Mouse (Mus musculus) liver, postnatal 0 days (tissue): ENCODE results near the gene Kctd10. TPM values are rescaled to one million over a fixed set of nuclear protein-coding genes. Genes with fewer than 3 reads are reported as not detected.

Source experiments
- ATAC-seq: fragments of 200-750 bp; cut with Nextera tagmentation; 2 replicates; pipeline ENCODE4 v1.8.0; 2017; ENCODE audit warnings: mild to moderate bottlenecking, moderate library complexity
- DNase-seq: peaks from one replicate; pipeline ENCODE4 v3.0.0-alpha.2; 2016
- H3K27ac ChIP-seq: fragments of 300-500 bp; sonication (generic); 2 replicates; pipeline ENCODE4 v1.5.1; 2014; ENCODE audit warnings: antibody characterized with exemption, moderate library complexity, mild to moderate bottlenecking, low read depth
- H3K27me3 ChIP-seq: fragments of 300-500 bp; sonication (generic); 2 replicates; pipeline ENCODE4 v1.6.1; 2014; ENCODE audit warnings: low read length, control low read depth, mixed read lengths; ENCODE audit not compliant: insufficient read depth
- H3K36me3 ChIP-seq: fragments of 300-500 bp; sonication (generic); replicated peaks from 2 replicates; pipeline ENCODE4 v1.6.1; 2014; ENCODE audit warnings: mild to moderate bottlenecking, control low read depth, low read length, moderate library complexity, mixed read lengths; ENCODE audit not compliant: insufficient read depth
- H3K4me1 ChIP-seq: fragments of 300-500 bp; sonication (generic); 2 replicates; pipeline ENCODE4 v1.6.1; 2014; ENCODE audit warnings: antibody characterized with exemption, mild to moderate bottlenecking, control low read depth; ENCODE audit not compliant: insufficient read depth
- H3K4me2 ChIP-seq: fragments of 300-500 bp; sonication (generic); 2 replicates; pipeline ENCODE4 v1.6.1; 2014; ENCODE audit warnings: low read depth, mild to moderate bottlenecking, low read length, moderate library complexity, mixed read lengths
- H3K4me3 ChIP-seq: fragments of 300-500 bp; sonication (generic); 2 replicates; pipeline ENCODE4 v1.5.1; 2014; ENCODE audit warnings: low read depth, low read length
- H3K9ac ChIP-seq: fragments of 300-500 bp; sonication (generic); replicated peaks from 2 replicates; pipeline ENCODE4 v1.6.1; 2014; ENCODE audit warnings: mild to moderate bottlenecking, moderate library complexity
- H3K9me3 ChIP-seq: fragments of 300-500 bp; sonication (generic); 2 replicates; pipeline ENCODE4 v1.6.1; 2016; ENCODE audit warnings: mild to moderate bottlenecking, control low read depth, low read length, mixed read lengths
- CTCF ChIP-seq: sonication (generic); IDR thresholded peaks from 2 replicates; pipeline ENCODE4 v1.5.1; 2016; ENCODE audit warnings: antibody characterized with exemption, low read depth
- EP300 ChIP-seq: IDR thresholded peaks from 2 replicates; pipeline ENCODE4 v1.6.1; 2016; ENCODE audit warnings: antibody characterized with exemption, low read depth, mild to moderate bottlenecking
- WGBS: fragments of 180-500 bp; shearing (Covaris S2); extraction: QIAGEN DNeasy Blood & Tissue Kit; methylation state at CpG from one replicate; pipeline ENCODE4 v1.1.7; 2014; ENCODE audit not compliant: insufficient replicate concordance; 5-methylcytosine and 5-hydroxymethylcytosine counted together
- polyA plus RNA-seq: library from polyadenylated mRNA; unstranded; fragments of >200 nt; fragmentation: Nextera tagmentation; extraction: Ambion mirVana; gene quantifications from 2 replicates; pipeline ENCODE4 v1.2.1, GENCODE M21; 2015

Gene Kctd10
- polyA plus RNA-seq, 1 experiment from 2014 or later = 17.4 TPM

DNA sequence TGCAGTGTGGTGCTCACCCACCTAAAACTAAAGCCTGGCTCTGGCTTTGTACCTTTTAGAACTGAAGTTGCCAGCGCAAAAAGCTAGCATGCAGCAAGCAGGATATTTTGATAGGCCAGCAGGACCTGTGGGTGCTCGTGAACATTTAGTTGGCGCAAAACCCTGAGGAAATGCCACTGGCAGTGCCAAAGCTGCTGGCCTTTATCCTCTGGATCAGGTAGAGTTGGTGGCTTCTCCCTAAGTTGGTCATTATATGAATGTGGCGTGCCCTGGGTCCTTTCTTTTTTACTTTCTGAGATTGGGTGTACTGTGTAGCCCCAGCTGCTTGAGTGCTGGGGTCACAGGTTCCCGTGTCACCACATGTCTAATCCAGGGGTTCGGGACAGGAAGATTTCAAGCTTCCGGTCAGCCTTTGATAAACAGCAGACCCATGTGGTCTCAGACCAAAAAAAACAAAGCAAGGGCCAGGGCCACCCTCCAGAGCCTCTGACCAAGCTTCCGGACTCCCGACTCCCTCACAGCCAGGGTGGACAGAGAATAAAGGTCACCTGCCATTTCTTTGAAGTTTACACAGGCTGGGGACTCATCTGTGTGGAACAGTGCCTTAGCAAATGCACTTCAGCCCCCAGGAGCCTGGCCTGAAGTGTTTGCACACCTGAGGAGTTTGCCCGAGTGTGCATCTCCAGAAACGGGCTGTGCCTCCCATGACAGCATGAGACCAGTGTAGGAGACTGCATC is 41.4 kb upstream of the Kctd10 start:
- Histone ChIP-seq H3K9me3 (no peaks in the 10 kb centered on the region), H3K4me2 (no peak overlapping the region), H3K9ac (no peak overlapping the region), H3K27ac (no peak overlapping the region), H3K4me3 (no peak overlapping the region), H3K36me3 (peaks cover 33% of the 10 kb centered on the region), H3K4me1 (peaks cover 6% of the 10 kb centered on the region; the same call in 1 of the 2 replicates), H3K27me3 (no peaks in the 10 kb centered on the region)
- TF ChIP-seq CTCF (no peak), EP300 (no peak)
- 55% methylated on average over 11 of the region's 11 CpGs for WGBS
- DNase-seq (no peak), ATAC-seq (peak; percentile 46; the same call in 1 of the 2 replicates)

DNA sequence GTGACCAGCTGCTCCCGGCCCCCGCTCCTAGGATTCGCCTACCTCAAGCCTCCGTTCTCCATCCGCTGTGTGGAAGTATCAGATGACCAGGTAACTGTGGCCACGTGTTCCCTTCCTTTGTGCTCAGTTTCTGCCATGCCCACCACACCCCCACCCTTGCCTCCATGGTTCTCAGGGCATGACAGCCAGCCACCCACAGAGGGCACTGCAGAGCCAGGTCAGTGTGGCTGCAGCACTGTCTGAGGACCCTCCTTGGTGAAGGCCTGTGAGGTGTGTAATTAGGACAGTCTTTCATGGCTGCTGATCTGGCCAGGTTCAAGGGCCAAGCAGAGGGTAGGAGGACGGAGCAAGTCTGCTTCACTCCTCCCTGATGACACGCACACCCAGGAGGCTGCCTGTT is 38.2 kb upstream of the Kctd10 start:
- DNase-seq (no peak), ATAC-seq (no peak)
- 81% methylated on average over 8 of the region's 8 CpGs for WGBS
- no peak overlapping the region for H3K9ac ChIP-seq
- no peak overlapping the region for H3K4me3 ChIP-seq
- H3K36me3 ChIP-seq = peaks cover 58% of the 10 kb centered on the region
- TF ChIP-seq CTCF = peak; percentile 48
- no peak for TF ChIP-seq EP300
- peaks cover 6% of the 10 kb centered on the region; the same call in 1 of the 2 replicates for H3K4me1 ChIP-seq
- no peak overlapping the region for H3K27ac ChIP-seq
- no peaks in the 10 kb centered on the region for H3K27me3 ChIP-seq
- no peak overlapping the region for H3K4me2 ChIP-seq
- H3K9me3 ChIP-seq = no peaks in the 10 kb centered on the region

DNA sequence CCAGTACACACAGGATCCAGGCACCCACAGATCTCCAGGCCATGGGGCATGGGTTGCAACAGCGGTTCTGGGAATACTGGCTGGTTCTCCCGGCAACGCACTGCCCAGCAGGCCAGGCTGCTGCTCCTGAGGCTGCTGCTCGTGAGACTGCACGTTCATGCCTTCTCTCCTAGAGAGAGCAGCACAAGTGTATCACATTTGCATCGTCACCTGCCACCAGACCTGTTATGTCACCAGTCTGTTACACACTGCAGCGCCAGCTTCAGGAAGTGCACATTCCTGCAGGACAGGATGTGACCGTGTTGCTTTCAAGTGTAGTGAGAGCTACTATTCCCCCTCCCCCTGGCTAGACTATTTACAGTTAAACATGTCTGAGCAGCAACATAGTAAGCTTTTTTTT is 36.5 kb upstream of the Kctd10 start:
- H3K4me3 ChIP-seq = no peak overlapping the region
- no peak overlapping the region for H3K4me2 ChIP-seq
- peaks cover 73% of the 10 kb centered on the region for H3K36me3 ChIP-seq
- H3K9ac ChIP-seq = no peak overlapping the region
- no peak for ATAC-seq
- no peak overlapping the region for H3K27ac ChIP-seq
- no peaks in the 10 kb centered on the region for H3K9me3 ChIP-seq
- 71% methylated on average over 8 of the region's 8 CpGs for WGBS
- TF ChIP-seq CTCF = no peak
- no peak for TF ChIP-seq EP300
- no peak for DNase-seq
- no peaks in the 10 kb centered on the region for H3K27me3 ChIP-seq
- 0 out of 2 replicates have a peak, but pooled peaks cover 3% of the 10 kb centered on the region for H3K4me1 ChIP-seq

DNA sequence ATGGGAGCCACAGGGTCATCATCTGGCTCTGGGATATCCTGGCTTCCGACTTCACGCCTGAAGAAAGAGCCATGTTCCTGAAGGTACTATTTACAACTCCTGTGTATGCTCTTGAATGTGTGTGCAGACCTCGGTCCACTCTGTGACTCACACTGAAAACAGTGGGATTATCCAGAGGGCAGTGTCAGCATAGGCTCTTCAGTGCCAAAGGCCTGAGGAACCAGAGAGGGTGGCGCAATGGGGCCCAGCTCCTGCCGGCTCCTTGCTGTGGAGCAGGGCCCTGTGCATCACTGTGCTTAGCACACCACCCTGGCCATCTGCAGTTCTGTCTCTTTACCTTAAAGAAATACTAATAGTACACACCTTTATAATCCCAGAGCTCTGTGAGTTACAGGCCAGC is 35.3 kb upstream of the Kctd10 start:
- no peak overlapping the region for H3K9ac ChIP-seq
- H3K27me3 ChIP-seq = no peaks in the 10 kb centered on the region
- no peak overlapping the region for H3K4me3 ChIP-seq
- DNase-seq = no peak
- TF ChIP-seq CTCF (no peak), EP300 (no peak)
- no peaks in the 10 kb centered on the region for H3K4me1 ChIP-seq
- no peak overlapping the region for H3K4me2 ChIP-seq
- 87% methylated on average over 5 of the region's 5 CpGs for WGBS
- H3K36me3 ChIP-seq = peaks cover 84% of the 10 kb centered on the region
- no peaks in the 10 kb centered on the region for H3K9me3 ChIP-seq
- no peak overlapping the region for H3K27ac ChIP-seq
- no peak for ATAC-seq

DNA sequence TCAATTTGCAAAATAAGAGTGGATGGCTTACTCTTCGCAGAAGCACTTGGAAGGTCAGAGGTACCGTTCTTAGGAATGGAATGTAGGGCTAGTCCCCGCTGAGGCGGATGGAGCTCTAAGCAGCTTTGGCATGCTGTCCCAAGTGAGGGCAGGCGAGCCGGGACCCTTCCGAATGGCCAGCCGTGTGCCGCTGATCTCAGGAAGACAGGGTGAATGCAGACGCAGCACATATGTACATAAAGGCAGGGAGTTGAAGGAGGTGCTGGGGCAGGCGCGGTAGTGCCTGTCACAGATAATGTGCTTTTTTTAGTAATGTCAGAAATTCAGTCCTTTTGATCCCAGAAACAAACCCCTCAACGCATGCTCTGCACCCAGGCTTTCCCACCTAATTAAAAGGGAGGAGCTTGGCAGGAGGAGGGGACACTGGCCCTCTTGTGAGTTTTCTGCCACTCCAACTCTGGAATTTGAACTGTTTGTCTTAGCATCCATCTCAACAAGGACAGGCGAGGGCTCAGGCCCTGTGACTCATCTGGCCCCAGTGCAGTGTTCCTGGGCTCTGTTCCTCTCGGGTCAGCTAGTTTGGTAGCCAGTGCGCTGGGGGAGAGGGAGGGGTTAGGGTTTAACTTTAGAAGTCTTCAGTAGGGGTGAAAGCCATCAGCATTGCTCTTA is 32.9 kb upstream of the Kctd10 start:
- Histone ChIP-seq H3K4me1 (no peaks in the 10 kb centered on the region), H3K27ac (no peak overlapping the region), H3K9ac (no peak overlapping the region), H3K4me3 (no peak overlapping the region), H3K36me3 (peaks cover 89% of the 10 kb centered on the region), H3K9me3 (no peaks in the 10 kb centered on the region), H3K27me3 (no peaks in the 10 kb centered on the region), H3K4me2 (no peak overlapping the region)
- ATAC-seq (peak; percentile 61), DNase-seq (peak; percentile 27)
- TF ChIP-seq EP300 = no peak
- TF ChIP-seq CTCF = no peak
- 77% methylated on average over 16 of the region's 16 CpGs for WGBS

DNA sequence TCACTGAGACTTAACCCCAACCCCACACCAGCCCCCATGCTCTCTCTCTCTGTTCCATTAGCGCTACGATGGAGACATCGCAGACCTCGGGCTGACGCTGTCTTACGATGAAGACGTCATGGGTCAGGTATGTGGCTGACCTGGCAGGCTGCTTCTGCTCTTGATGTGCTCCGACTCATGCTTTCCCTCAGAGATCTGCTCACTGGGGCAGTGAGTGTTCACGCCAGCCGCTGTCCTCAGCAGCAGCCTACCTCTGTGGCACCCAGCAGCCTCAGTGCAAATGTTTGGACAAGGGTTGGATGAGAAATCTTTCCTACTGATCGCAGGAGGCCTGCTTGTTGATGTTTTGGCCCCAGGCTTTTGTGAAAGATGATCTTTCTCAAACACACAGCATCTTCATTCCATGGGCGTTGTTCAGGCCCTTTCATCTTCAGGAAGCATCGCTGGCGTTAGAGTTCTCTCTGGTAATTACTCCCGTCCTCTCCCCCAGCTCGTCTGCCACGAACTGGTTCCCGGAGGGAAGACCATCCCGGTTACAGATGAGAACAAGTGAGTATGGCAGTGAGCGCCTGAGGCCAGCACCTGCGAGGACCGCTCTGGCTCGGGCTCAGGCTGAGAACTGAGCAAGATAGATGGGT is 32.2 kb upstream of the Kctd10 start:
- no peak for DNase-seq
- no peak for TF ChIP-seq EP300
- no peak for TF ChIP-seq CTCF
- Histone ChIP-seq H3K36me3 (peaks cover 90% of the 10 kb centered on the region), H3K27me3 (no peaks in the 10 kb centered on the region), H3K4me2 (no peak overlapping the region), H3K9ac (no peak overlapping the region), H3K4me3 (no peak overlapping the region), H3K9me3 (no peaks in the 10 kb centered on the region), H3K4me1 (no peaks in the 10 kb centered on the region), H3K27ac (no peak overlapping the region)
- 81% methylated on average over 23 of the region's 23 CpGs for WGBS
- ATAC-seq = no peak
